Mouse (Mus musculus) Muller cell, postnatal 12 days (primary cell): ENCODE measurements around the gene Mrpl10.

Source experiments
- DNase-seq: peaks from one replicate; pipeline ENCODE4 v3.0.0-alpha.2; 2015; ENCODE audit errors: inconsistent ontology term

The Mrpl10 gene

GRCm38 (mm10) chr11:97069770-97070169 lies 28.4 kb downstream of the Mrpl10 start:
- no peak for DNase-seq

GRCm38 (mm10) chr11:97071129-97071528 lies 29.8 kb downstream of the Mrpl10 start:
- DNase-seq: no peak

GRCm38 (mm10) chr11:97072533-97072932 lies 31.2 kb downstream of the Mrpl10 start:
- DNase-seq: peak; percentile 79

- DNase-seq: no peak
These were observed 32.9 kb downstream of the Mrpl10 start for GRCm38 (mm10) chr11:97074235-97074634.

- DNase-seq: no peak
These were observed 37.4 kb downstream of the Mrpl10 start for GRCm38 (mm10) chr11:97078751-97079150.

GRCm38 (mm10) chr11:97080291-97080690 lies 38.9 kb downstream of the Mrpl10 start:
- no peak for DNase-seq

- DNase-seq: no peak
These were observed 41.6 kb downstream of the Mrpl10 start for GRCm38 (mm10) chr11:97082977-97083376.

GRCm38 (mm10) chr11:97083401-97084140 lies 42.2 kb downstream of the Mrpl10 start:
- no peak for DNase-seq

GRCm38 (mm10) chr11:97084821-97085505 lies 43.6 kb downstream of the Mrpl10 start:
- DNase-seq: no peak

GRCm38 (mm10) chr11:97086365-97086764 lies 45.0 kb downstream of the Mrpl10 start:
- no peak for DNase-seq

- DNase-seq: no peak
These were observed 53.2 kb downstream of the Mrpl10 start for GRCm38 (mm10) chr11:97094600-97094999.

- DNase-seq: no peak
These were observed 57.4 kb downstream of the Mrpl10 start for GRCm38 (mm10) chr11:97098791-97099190.
